Mouse (Mus musculus): ENCODE measurements around the gene Gramd1a. TPM values are rescaled to one million over a fixed set of nuclear protein-coding genes. Genes with fewer than 3 reads are reported as not detected.
A peak's percentile ranks its signal among the peaks of the same experiment; 100 is the strongest.

Gene Gramd1a
- polyA plus RNA-seq, 1 experiment from 2014 or later: 69.5 TPM

DNA sequence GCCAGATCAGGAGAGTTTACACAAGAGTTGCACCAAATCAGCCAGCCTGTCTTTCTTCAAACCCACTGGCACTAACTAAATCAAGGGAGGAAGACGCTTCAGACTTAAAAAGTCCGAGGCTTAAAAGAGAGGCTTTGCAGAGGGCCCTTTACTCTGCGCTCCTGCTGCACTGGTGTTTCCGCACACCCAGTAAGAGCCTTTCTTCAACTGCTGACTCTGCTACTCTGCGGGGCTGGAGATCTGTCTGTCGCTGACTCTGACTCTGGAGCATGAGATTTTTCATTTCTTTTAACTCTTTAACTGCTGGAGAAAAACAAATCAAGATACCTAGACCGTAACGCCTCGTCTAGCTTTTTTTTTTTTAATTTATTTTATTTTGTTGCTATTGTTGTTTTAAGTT lies 71.6 kb downstream of the Gramd1a start:
- no peak for ATAC-seq (replicated peaks; ENCODE audit: low FRiP score)
- no peak overlapping the region for H3K4me2 ChIP-seq
- 52% methylated on average over 9 of the region's 9 CpGs for WGBS

DNA sequence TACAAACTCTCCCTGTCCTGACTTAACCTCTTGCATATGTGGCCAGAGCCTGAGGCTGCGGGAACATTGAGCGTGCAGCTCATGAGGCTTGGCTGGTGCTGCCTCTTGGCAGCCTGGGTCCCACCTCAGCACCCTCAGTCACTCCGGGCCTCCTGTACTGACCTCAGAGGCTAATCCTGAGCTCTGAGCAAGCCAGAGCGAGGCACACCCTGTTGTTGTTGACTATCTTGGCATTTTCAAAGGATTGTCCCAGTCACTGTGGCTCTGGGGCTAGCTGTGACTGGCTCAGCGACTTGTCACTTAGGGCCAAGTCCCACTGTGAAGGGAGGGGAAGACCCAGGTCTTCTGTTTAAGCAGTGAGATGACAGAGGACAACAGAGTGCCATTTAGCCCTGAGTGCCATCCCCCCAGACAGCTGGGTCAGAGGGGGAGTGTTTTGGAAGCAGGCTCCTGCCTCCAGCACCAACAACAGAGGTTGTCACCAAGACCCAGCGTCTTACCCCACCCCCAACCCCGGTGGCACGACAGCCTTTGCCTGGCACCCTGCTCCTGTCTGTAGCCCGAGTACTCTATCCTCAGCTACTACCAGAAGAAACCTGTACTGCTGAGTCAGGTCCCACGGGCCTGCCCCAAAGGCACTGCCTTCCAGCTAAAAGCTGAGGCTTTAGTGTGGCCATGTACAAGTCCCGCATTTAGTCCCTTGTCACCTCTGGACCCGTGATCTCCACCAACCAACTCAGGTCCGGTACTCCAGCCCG lies 72.7 kb downstream of the Gramd1a start:
- Histone ChIP-seq H3K4me3 (replicated peaks) (no peak overlapping the region), H3K27ac (no peak overlapping the region), H3K36me3 (no peaks in the 10 kb centered on the region), H3K27me3 (no peaks in the 10 kb centered on the region), H3K9ac (no peak overlapping the region), H3K9me3 (replicated peaks) (no peaks in the 10 kb centered on the region), H3K4me2 (no peak overlapping the region), H3K4me1 (peaks cover 12% of the 10 kb centered on the region)
- ATAC-seq (replicated peaks; ENCODE audit: low FRiP score): no peak
- WGBS: 73% methylated on average over 14 of the region's 14 CpGs

More for the DNA sequence above, 71.6 kb downstream of the Gramd1a start:
- Histone ChIP-seq H3K36me3 (no peaks in the 10 kb centered on the region), H3K9ac (no peak overlapping the region), H3K4me3 (replicated peaks) (no peak overlapping the region), H3K27ac (peak overlapping the region; percentile 52; the same call in 1 of the 2 replicates), H3K4me1 (peaks cover 12% of the 10 kb centered on the region), H3K27me3 (no peaks in the 10 kb centered on the region), H3K9me3 (replicated peaks) (no peaks in the 10 kb centered on the region)

DNA sequence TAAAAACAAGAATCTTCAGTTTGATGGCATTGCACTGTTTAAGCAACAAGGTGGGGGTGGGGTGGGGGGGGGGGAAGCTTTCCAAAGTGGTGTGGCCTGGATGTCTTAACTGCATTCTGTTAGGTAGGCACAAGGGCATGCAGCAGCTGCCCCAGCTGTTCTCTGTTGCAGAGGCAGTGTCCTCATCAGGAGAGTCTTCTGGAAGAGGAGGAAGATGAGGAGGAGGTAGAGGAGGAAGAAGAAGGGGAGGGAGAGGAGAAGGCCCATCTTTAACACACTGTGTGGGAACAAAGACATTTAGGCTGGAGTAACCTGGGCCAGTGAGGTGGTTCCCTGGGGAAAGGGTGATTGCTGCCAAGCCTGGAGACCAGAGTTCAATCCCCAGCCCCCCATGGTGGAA lies 73.6 kb downstream of the Gramd1a start:
- no peak for ATAC-seq (replicated peaks; ENCODE audit: low FRiP score)
- Histone ChIP-seq H3K4me1 (peaks cover 12% of the 10 kb centered on the region), H3K9me3 (replicated peaks) (no peaks in the 10 kb centered on the region), H3K4me3 (replicated peaks) (no peak overlapping the region), H3K4me2 (no peak overlapping the region), H3K9ac (no peak overlapping the region), H3K27me3 (no peaks in the 10 kb centered on the region), H3K27ac (no peak overlapping the region), H3K36me3 (no peaks in the 10 kb centered on the region)

DNA sequence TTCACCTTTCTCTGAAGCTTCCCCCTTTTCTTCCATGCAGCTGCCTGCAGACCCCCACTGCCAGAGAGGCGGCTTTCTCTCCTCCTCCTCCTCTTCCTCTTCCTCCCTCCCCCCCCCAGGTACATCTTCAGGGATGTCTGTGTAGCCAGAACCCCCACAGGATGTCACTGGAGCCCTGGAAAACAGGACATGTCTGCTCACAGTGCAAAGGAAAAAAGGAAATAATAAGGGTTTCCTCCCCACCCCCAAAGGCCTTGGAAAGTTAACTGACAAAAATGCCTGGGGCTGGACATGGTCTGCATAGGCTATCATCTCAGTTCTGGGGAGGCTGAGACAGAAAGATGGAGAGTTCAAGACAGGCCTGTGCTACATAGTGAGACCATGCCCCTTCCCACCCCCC lies 74.6 kb downstream of the Gramd1a start:
- no peak overlapping the region for H3K9ac ChIP-seq
- ATAC-seq (replicated peaks; ENCODE audit: low FRiP score): no peak
- no peaks in the 10 kb centered on the region for H3K36me3 ChIP-seq
- H3K27ac ChIP-seq: no peak overlapping the region
- no peaks in the 10 kb centered on the region for H3K27me3 ChIP-seq
- H3K4me1 ChIP-seq: peaks cover 12% of the 10 kb centered on the region
- H3K4me3 ChIP-seq (replicated peaks): no peak overlapping the region
- 56% methylated on average over 1 of the region's 1 CpGs for WGBS
- H3K9me3 ChIP-seq (replicated peaks): no peaks in the 10 kb centered on the region
- no peak overlapping the region for H3K4me2 ChIP-seq

DNA sequence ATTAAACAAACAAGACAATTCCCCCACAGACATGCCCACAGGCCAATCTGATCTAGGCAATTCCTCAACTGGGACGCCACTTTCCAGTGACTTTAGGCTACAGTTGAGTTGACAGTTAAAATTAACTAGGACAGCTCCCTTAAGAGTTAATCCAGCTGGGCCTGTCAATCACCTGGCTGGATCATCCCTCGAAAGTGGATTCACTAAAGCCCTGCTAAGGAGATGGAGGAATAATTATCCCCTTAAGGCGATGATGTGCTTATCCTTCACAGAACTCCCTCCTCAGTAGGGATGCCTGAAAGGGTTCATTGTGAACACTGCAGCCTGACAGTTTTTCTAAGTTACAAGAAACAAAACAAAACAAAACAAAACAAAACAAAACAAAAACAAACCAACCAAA lies 75.1 kb downstream of the Gramd1a start:
- no peaks in the 10 kb centered on the region for H3K36me3 ChIP-seq
- no peak for ATAC-seq (replicated peaks; ENCODE audit: low FRiP score)
- no peak overlapping the region for H3K4me2 ChIP-seq
- no peak overlapping the region for H3K4me3 ChIP-seq (replicated peaks)
- peaks cover 12% of the 10 kb centered on the region for H3K4me1 ChIP-seq
- no peaks in the 10 kb centered on the region for H3K9me3 ChIP-seq (replicated peaks)
- WGBS: 60% methylated on average over 3 of the region's 3 CpGs
- H3K9ac ChIP-seq: no peak overlapping the region
- H3K27me3 ChIP-seq: no peaks in the 10 kb centered on the region
- no peak overlapping the region for H3K27ac ChIP-seq

Other genes starting within 250 kb of the Gramd1a start
- gene Mag, start 241.0 kb downstream of the Gramd1a start, polyA plus RNA-seq (2015; fragmentation: Nextera tagmentation; extraction: Ambion mirVana): 0.39 and 0.61 TPM in 2 replicates
- not detected in 2 replicates for gene Hamp2, start 231.2 kb downstream of the Gramd1a start, polyA plus RNA-seq (2015; fragmentation: Nextera tagmentation; extraction: Ambion mirVana)
- gene Hamp, start 211.9 kb downstream of the Gramd1a start, polyA plus RNA-seq (2015; fragmentation: Nextera tagmentation; extraction: Ambion mirVana): not detected in 2 replicates
- 25.0 and 25.3 TPM in 2 replicates for gene Usf2, start 199.1 kb downstream of the Gramd1a start, polyA plus RNA-seq (2015; fragmentation: Nextera tagmentation; extraction: Ambion mirVana)
- gene Lsr, start 182.4 kb downstream of the Gramd1a start, polyA plus RNA-seq (2015; fragmentation: Nextera tagmentation; extraction: Ambion mirVana): 62.7 and 62.8 TPM in 2 replicates
- 5.8 and 6.8 TPM in 2 replicates for gene Fam187b, start 182.1 kb downstream of the Gramd1a start, polyA plus RNA-seq (2015; fragmentation: Nextera tagmentation; extraction: Ambion mirVana)
- 30.6 and 35.0 TPM in 2 replicates for gene Fxyd5, start 113.4 kb downstream of the Gramd1a start, polyA plus RNA-seq (2015; fragmentation: Nextera tagmentation; extraction: Ambion mirVana)
- gene Fxyd7, start 104.4 kb downstream of the Gramd1a start, polyA plus RNA-seq (2015; fragmentation: Nextera tagmentation; extraction: Ambion mirVana): 8.2 and 11.2 TPM in 2 replicates
- 50.8 and 57.9 TPM in 2 replicates for gene Fxyd1, start 98.7 kb downstream of the Gramd1a start, polyA plus RNA-seq (2015; fragmentation: Nextera tagmentation; extraction: Ambion mirVana)
- gene Lgi4, start 96.6 kb downstream of the Gramd1a start, polyA plus RNA-seq (2015; fragmentation: Nextera tagmentation; extraction: Ambion mirVana): 0.34 and 0.44 TPM in 2 replicates
- 14.3 and 14.8 TPM in 2 replicates for gene Fxyd3, start 79.2 kb downstream of the Gramd1a start, polyA plus RNA-seq (2015; fragmentation: Nextera tagmentation; extraction: Ambion mirVana)
- gene Hpn, start 40.6 kb downstream of the Gramd1a start, polyA plus RNA-seq (2015; fragmentation: Nextera tagmentation; extraction: Ambion mirVana): 40.6 and 45.0 TPM in 2 replicates
- 1.4 and 2.0 TPM in 2 replicates for gene Scn1b, start 28.9 kb downstream of the Gramd1a start, polyA plus RNA-seq (2015; fragmentation: Nextera tagmentation; extraction: Ambion mirVana)
- not detected in 2 replicates for gene Scgb2b2, start 134.6 kb upstream of the Gramd1a start, polyA plus RNA-seq (2015; fragmentation: Nextera tagmentation; extraction: Ambion mirVana)
- not detected in 2 replicates for gene Scgb1b2, start 135.9 kb upstream of the Gramd1a start, polyA plus RNA-seq (2015; fragmentation: Nextera tagmentation; extraction: Ambion mirVana)
- not detected in 2 replicates for gene Scgb2b3, start 206.2 kb upstream of the Gramd1a start, polyA plus RNA-seq (2015; fragmentation: Nextera tagmentation; extraction: Ambion mirVana)
- not detected in 2 replicates for gene Scgb1b3, start 219.7 kb upstream of the Gramd1a start, polyA plus RNA-seq (2015; fragmentation: Nextera tagmentation; extraction: Ambion mirVana)

Measured in kidney, embryonic 15.5 days (tissue).